Mouse (Mus musculus) cortical plate, adult 2 months (tissue): ENCODE results near the gene Bmpr1b.

Experiments used
- CTCF ChIP-seq: fragments of 200-500 bp; IDR thresholded peaks from 2 replicates; pipeline ENCODE4 v1.5.1; 2011; ENCODE audit warnings: mild to moderate bottlenecking, control low read depth, low read length; ENCODE audit not compliant: insufficient read depth; ENCODE audit errors: extremely low read depth
- POLR2A ChIP-seq: fragments of 200-500 bp; IDR thresholded peaks from 2 replicates; pipeline ENCODE4 v1.6.1; 2011; ENCODE audit warnings: mild to moderate bottlenecking, low read length, control low read depth; ENCODE audit not compliant: insufficient read depth; ENCODE audit errors: extremely low read depth

GRCm38 (mm10) chr3:141895096-141895495 lies 274.1 kb downstream of the Bmpr1b start:
- TF ChIP-seq CTCF (no peak), POLR2A (no peak)
